Mouse (Mus musculus) lung, embryonic 14.5 days (tissue): ENCODE measurements at regions not wholly inside any gene's neighbourhood (a gene's known extent, or its start where the extent isn't known, plus 50 kb on each side); places are given as distances from the start of the nearest gene placed in this dataset.

Source experiments
- ATAC-seq: fragments of 200-750 bp; cut with Nextera tagmentation; 2 replicates; pipeline ENCODE4 v1.8.0; 2017; ENCODE audit warnings: mild to moderate bottlenecking, moderate TSS enrichment, moderate library complexity; ENCODE audit not compliant: insufficient read depth
- DNase-seq: peaks from one replicate; pipeline ENCODE4 v3.0.0-alpha.2; 2015
- H3K27ac ChIP-seq: fragments of 300-500 bp; sonication (generic); 2 replicates; pipeline ENCODE4 v1.5.1; 2014; ENCODE audit warnings: low read depth, mild to moderate bottlenecking, moderate library complexity
- H3K27me3 ChIP-seq: fragments of 300-500 bp; sonication (generic); 2 replicates; pipeline ENCODE4 v1.6.1; 2014; ENCODE audit warnings: low read length, control low read depth; ENCODE audit not compliant: insufficient read depth
- H3K36me3 ChIP-seq: fragments of 300-500 bp; sonication (generic); 2 replicates; pipeline ENCODE4 v1.6.1; 2014; ENCODE audit warnings: control low read depth; ENCODE audit not compliant: insufficient read depth
- H3K4me1 ChIP-seq: fragments of 300-500 bp; sonication (generic); 2 replicates; pipeline ENCODE4 v1.6.1; 2014; ENCODE audit warnings: antibody characterized with exemption, control low read depth; ENCODE audit not compliant: insufficient read depth
- H3K4me2 ChIP-seq: fragments of 300-500 bp; sonication (generic); 2 replicates; pipeline ENCODE4 v1.6.1; 2014; ENCODE audit warnings: mild to moderate bottlenecking
- H3K4me3 ChIP-seq: fragments of 300-500 bp; sonication (generic); 2 replicates; pipeline ENCODE4 v1.5.1; 2014; ENCODE audit warnings: low read depth, low read length
- H3K9ac ChIP-seq: fragments of 300-500 bp; sonication (generic); 2 replicates; pipeline ENCODE4 v1.6.1; 2014
- H3K9me3 ChIP-seq: fragments of 300-500 bp; sonication (generic); 2 replicates; pipeline ENCODE4 v1.6.1; 2016; ENCODE audit warnings: low read depth, low read length, control low read depth
- CTCF ChIP-seq: IDR thresholded peaks from 2 replicates; pipeline ENCODE4 v1.5.1; 2016; ENCODE audit warnings: antibody characterized with exemption, low read depth
- WGBS: fragments of 180-500 bp; shearing (Covaris S2); extraction: QIAGEN DNeasy Blood & Tissue Kit; methylation state at CpG from one replicate; pipeline ENCODE4 v1.1.7; 2014; 5-methylcytosine and 5-hydroxymethylcytosine counted together

- Histone ChIP-seq H3K9ac (no peak overlapping the region), H3K9me3 (no peaks in the 10 kb centered on the region), H3K27ac (no peak overlapping the region), H3K4me1 (no peaks in the 10 kb centered on the region; the same call in 1 of the 2 replicates), H3K36me3 (no peaks in the 10 kb centered on the region), H3K4me3 (no peak overlapping the region), H3K4me2 (no peak overlapping the region), H3K27me3 (no peaks in the 10 kb centered on the region)
- peak; percentile 63; the same call in 1 of the 2 replicates for ATAC-seq
- DNase-seq: peak; percentile 59
- TF ChIP-seq CTCF: no peak
- 37% methylated on average over 10 of the region's 10 CpGs for WGBS
Observed at GRCm38 (mm10) chr5:148615706-148616366, 63.2 kb upstream of the Ubl3 start.

DNA sequence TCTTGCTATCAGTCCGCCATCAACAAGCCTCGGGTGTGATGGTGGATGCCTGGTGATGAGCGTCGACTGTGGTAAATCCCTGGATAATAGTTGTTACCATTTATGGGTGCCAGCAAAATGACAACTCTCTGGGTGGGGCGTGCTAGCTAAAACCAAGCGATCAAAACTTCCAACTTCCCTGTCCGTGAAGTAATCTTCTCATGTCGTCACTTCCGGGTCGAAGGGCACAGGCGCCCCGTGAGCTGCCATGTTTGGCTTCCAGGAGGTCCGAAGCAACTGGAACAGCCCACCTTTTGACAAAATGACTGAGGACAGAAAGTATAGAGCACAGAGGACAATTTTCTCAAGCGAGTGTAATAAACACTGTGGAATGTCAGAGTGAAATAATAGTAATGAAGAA is 62.5 kb upstream of the Ubl3 start:
- ATAC-seq (no peak), DNase-seq (no peak)
- Histone ChIP-seq H3K4me2 (no peak overlapping the region), H3K27ac (no peak overlapping the region), H3K9me3 (no peaks in the 10 kb centered on the region), H3K27me3 (no peaks in the 10 kb centered on the region), H3K36me3 (no peaks in the 10 kb centered on the region), H3K4me1 (no peaks in the 10 kb centered on the region; the same call in 1 of the 2 replicates), H3K9ac (no peak overlapping the region), H3K4me3 (no peak overlapping the region)
- WGBS: 75% methylated on average over 14 of the region's 14 CpGs
- TF ChIP-seq CTCF: no peak

DNA sequence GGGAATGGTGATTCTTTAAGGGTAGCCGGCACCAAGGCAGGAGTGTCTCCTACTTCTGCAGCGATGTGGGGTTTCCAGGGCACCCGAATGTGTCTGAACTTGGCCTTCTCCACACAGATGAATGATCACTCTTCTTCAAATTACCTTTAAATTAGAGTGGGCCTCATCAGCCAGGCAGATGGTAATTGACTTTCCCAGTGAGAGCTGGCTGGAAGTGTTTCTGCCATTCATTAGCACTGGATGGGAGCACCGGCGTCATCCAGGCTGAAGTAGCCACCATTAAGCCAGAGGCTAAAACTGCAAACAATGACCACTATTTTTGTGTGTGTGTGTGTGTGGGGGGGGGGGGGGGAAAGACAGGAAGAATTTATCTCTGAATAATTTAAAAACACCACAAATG is 58.7 kb upstream of the Ubl3 start:
- peaks cover 7% of the 10 kb centered on the region; the same call in 1 of the 2 replicates for H3K4me1 ChIP-seq
- no peak overlapping the region for H3K27ac ChIP-seq
- WGBS: 75% methylated on average over 5 of the region's 5 CpGs
- H3K4me2 ChIP-seq: no peak overlapping the region
- no peaks in the 10 kb centered on the region for H3K9me3 ChIP-seq
- no peak for TF ChIP-seq CTCF
- no peak overlapping the region for H3K4me3 ChIP-seq
- no peaks in the 10 kb centered on the region for H3K36me3 ChIP-seq
- no peak for ATAC-seq
- no peak overlapping the region for H3K9ac ChIP-seq
- no peaks in the 10 kb centered on the region for H3K27me3 ChIP-seq
- DNase-seq: no peak

- WGBS: 71% methylated on average over 9 of the region's 9 CpGs
- Histone ChIP-seq H3K27ac (no peak overlapping the region), H3K4me2 (no peak overlapping the region), H3K36me3 (no peaks in the 10 kb centered on the region), H3K4me1 (peaks cover 7% of the 10 kb centered on the region; the same call in 1 of the 2 replicates), H3K27me3 (no peaks in the 10 kb centered on the region), H3K9me3 (no peaks in the 10 kb centered on the region), H3K9ac (no peak overlapping the region), H3K4me3 (no peak overlapping the region)
- ATAC-seq (no peak), DNase-seq (no peak)
- TF ChIP-seq CTCF: no peak
Observed at GRCm38 (mm10) chr5:148609506-148609880, 56.9 kb upstream of the Ubl3 start.

- Histone ChIP-seq H3K36me3 (no peaks in the 10 kb centered on the region), H3K4me1 (peaks cover 7% of the 10 kb centered on the region; the same call in 1 of the 2 replicates), H3K4me3 (no peak overlapping the region), H3K27me3 (no peaks in the 10 kb centered on the region), H3K9ac (no peak overlapping the region; the same call in 1 of the 2 replicates), H3K4me2 (no peak overlapping the region), H3K27ac (peak overlapping the region; percentile 27; the same call in 1 of the 2 replicates), H3K9me3 (no peaks in the 10 kb centered on the region)
- WGBS: 65% methylated on average over 13 of the region's 13 CpGs
- DNase-seq (no peak), ATAC-seq (peak; percentile 13; the same call in 1 of the 2 replicates)
- no peak for TF ChIP-seq CTCF
Observed at GRCm38 (mm10) chr5:148608857-148609505, 56.4 kb upstream of the Ubl3 start.

DNA sequence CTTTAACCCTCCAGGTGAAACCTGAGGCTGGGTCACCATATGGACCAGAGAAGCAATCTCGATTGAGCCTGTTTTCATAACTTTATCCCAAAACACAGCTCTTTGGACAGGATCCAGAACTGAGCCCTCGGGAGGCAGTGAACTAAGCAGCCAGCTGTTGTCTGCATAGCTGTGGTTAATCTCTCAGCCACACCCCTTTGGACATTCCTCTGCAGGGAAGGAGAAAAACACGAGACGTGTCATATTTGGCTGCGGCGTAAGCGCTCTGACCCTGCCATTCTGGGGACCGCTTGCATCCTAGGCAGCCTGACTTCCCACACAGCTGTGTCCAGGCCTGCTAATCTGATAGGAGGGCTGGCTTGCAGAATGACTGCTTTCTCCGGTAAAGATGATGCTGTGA is 55.6 kb upstream of the Ubl3 start:
- 0 out of 2 replicates have a peak overlapping the region, but pooled peaks have one; percentile 27 for H3K27ac ChIP-seq
- H3K36me3 ChIP-seq: no peaks in the 10 kb centered on the region
- H3K4me2 ChIP-seq: peak overlapping the region; percentile 28; the same call in 1 of the 2 replicates
- H3K9me3 ChIP-seq: no peaks in the 10 kb centered on the region
- H3K9ac ChIP-seq: no peak overlapping the region
- no peak for TF ChIP-seq CTCF
- no peaks in the 10 kb centered on the region for H3K27me3 ChIP-seq
- peaks cover 7% of the 10 kb centered on the region; the same call in 1 of the 2 replicates for H3K4me1 ChIP-seq
- DNase-seq (peak; percentile 96), ATAC-seq (peak; percentile 98)
- 16% methylated on average over 9 of the region's 9 CpGs for WGBS
- H3K4me3 ChIP-seq: no peak overlapping the region

DNA sequence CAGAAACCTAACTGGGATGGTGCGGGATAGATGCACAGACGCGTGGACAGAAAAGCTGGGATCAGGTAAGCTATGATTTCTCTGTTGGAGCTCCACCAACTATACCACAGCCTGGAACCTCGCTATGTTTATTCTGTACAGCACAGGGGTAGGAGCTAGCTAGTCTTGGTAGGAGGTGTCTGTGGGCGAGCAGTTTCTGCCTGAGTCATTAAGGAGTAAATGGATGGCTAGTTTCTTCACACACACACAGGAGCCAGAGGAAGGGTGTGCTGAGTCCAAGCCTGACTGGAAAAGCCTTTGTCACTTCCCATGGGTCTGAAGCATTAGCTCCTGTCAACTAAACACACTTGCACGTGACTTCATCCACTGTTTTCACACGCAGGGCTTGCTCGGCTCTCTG is 53.1 kb upstream of the Ubl3 start:
- ATAC-seq: no peak
- Histone ChIP-seq H3K27ac (no peak overlapping the region), H3K4me3 (no peak overlapping the region), H3K4me1 (peaks cover 7% of the 10 kb centered on the region; the same call in 1 of the 2 replicates), H3K27me3 (no peaks in the 10 kb centered on the region), H3K36me3 (no peaks in the 10 kb centered on the region), H3K9ac (no peak overlapping the region), H3K4me2 (no peak overlapping the region), H3K9me3 (no peaks in the 10 kb centered on the region)
- TF ChIP-seq CTCF: no peak
- WGBS: 90% methylated on average over 8 of the region's 8 CpGs
- no peak for DNase-seq
